Mouse (Mus musculus): Measurements from ENCODE around the gene Mus81.

DNA sequence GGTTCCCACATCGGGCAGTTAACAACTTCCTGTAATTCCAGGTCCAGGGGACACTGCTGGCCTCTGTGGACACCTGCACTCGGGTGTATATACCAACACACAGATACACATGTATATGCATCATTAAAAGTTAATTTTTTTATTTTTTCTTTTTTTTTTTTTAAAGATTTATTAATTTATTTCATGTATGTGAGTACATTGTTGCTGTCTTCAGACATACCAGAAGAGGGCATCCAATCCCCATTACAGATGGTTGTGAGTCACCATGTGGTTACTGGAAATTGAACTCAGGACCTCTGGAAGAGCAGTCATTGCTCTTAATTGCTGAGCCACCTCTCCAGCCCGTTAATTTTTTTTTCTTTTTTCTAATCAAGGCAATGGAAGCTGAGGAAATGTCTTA, 15.3 kb downstream of the Mus81 start:
- TF ChIP-seq CTCF (IDR thresholded peaks at IDR 0.05; ENCODE audit: borderline replicate concordance, extremely low read depth, insufficient read depth, insufficient read length) (no peak), POLR2A (IDR thresholded peaks at IDR 0.05; ENCODE audit: borderline replicate concordance, extremely low read depth, insufficient read depth, insufficient read length, poor library complexity, severe bottlenecking) (no peak)

Measured in brain, embryonic 14.5 days (tissue).